Mouse (Mus musculus): ENCODE measurements at regions not wholly inside any gene's neighbourhood (a gene's known extent, or its start where the extent isn't known, plus 50 kb on each side); places are given as distances from the start of the nearest gene placed in this dataset.

DNA sequence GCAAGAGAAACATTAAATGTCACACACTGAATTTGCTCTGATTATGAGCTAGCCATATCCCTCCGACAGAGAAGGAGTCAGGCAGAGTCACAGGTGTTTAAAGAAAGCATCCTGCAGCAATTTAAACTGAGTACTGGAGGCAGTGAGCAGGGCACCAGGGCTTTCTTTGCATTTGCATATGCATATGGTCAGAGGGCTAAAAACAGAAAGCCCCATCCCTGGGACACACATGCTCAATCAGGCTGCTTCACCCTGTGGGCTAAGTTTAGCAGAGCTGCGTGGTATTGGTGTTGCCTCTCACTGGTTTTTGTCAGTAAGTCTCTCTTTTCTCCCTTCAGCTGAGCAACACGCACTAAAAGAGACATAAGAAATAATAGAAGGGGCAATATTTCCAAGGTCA is 289.9 kb upstream of the Rps6ka3 start:
- H3K9me3 ChIP-seq (replicated peaks; ENCODE audit: control insufficient read depth, low read length), result no peaks in the 10 kb centered on the region
- 51% methylated on average over 3 of the region's 3 CpGs for WGBS

DNA sequence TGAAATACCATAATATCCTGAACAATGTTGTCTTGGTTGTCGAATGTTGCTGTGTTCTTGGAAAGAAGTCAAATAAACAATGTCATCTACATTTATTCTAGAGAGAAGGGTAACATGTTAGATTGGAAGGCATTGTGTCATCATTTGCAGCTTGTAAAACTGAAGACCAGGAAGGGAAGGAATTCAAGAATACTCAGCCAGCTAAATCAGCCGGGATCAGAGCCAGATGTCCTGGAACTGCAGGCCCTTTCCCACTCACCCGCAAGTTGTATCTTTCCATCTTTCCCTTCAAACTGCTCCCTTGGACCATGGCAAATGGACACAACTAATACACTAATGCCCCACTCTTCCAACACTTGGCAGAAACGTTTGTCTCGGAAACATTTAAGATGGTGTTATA is 288.7 kb upstream of the Rps6ka3 start:
- DNase-seq (ENCODE audit: low spot score) (no peak), ATAC-seq (no peak)
- no peak overlapping the region for H3K9ac ChIP-seq (ENCODE audit: low read length)
- H3K27ac ChIP-seq (ENCODE audit: low read depth, low read length), result no peak overlapping the region
- H3K4me1 ChIP-seq (ENCODE audit: control insufficient read depth, insufficient read depth, low read length), result no peaks in the 10 kb centered on the region
- H3K9me3 ChIP-seq (replicated peaks; ENCODE audit: control insufficient read depth, low read length), result no peaks in the 10 kb centered on the region
- H3K4me2 ChIP-seq (ENCODE audit: low read length), result peak overlapping the region; percentile 41
- no peak overlapping the region for H3K4me3 ChIP-seq (ENCODE audit: low read depth, low read length)
- no peaks in the 10 kb centered on the region for H3K27me3 ChIP-seq (replicated peaks; ENCODE audit: control insufficient read depth, insufficient read depth, low read length)
- WGBS, result 56% methylated on average over 5 of the region's 5 CpGs
- H3K36me3 ChIP-seq (ENCODE audit: control insufficient read depth, insufficient read depth, low read length), result no peaks in the 10 kb centered on the region

More for the DNA sequence above, 289.9 kb upstream of the Rps6ka3 start:
- DNase-seq (ENCODE audit: low spot score), result no peak
- Histone ChIP-seq H3K9ac (ENCODE audit: low read length) (no peak overlapping the region), H3K4me3 (ENCODE audit: low read depth, low read length) (no peak overlapping the region), H3K4me2 (ENCODE audit: low read length) (no peak overlapping the region), H3K36me3 (ENCODE audit: control insufficient read depth, insufficient read depth, low read length) (no peaks in the 10 kb centered on the region), H3K27ac (ENCODE audit: low read depth, low read length) (no peak overlapping the region), H3K27me3 (replicated peaks; ENCODE audit: control insufficient read depth, insufficient read depth, low read length) (no peaks in the 10 kb centered on the region), H3K4me1 (ENCODE audit: control insufficient read depth, insufficient read depth, low read length) (no peaks in the 10 kb centered on the region)
- ATAC-seq, result no peak

- no peaks in the 10 kb centered on the region for H3K27me3 ChIP-seq (replicated peaks; ENCODE audit: control insufficient read depth, insufficient read depth, low read length)
- 0 out of 2 replicates have a peak overlapping the region, but pooled peaks have one; percentile 26 for H3K9ac ChIP-seq (ENCODE audit: low read length)
- no peaks in the 10 kb centered on the region for H3K36me3 ChIP-seq (ENCODE audit: control insufficient read depth, insufficient read depth, low read length)
- WGBS, result 28% methylated on average over 14 of the region's 14 CpGs
- H3K4me2 ChIP-seq (ENCODE audit: low read length), result peak overlapping the region; percentile 41
- DNase-seq (ENCODE audit: low spot score) (peak; percentile 83), ATAC-seq (peak; percentile 40; the same call in 1 of the 2 replicates)
- H3K4me1 ChIP-seq (ENCODE audit: control insufficient read depth, insufficient read depth, low read length), result no peaks in the 10 kb centered on the region
- H3K27ac ChIP-seq (ENCODE audit: low read depth, low read length), result no peak overlapping the region
- H3K9me3 ChIP-seq (replicated peaks; ENCODE audit: control insufficient read depth, low read length), result no peaks in the 10 kb centered on the region
- H3K4me3 ChIP-seq (ENCODE audit: low read depth, low read length), result no peak overlapping the region
Observed at GRCm38 (mm10) chrX:158921838-158922450, 288.2 kb upstream of the Rps6ka3 start.

GRCm38 (mm10) chrX:158923081-158923561 is 287.0 kb upstream of the Rps6ka3 start:
- ATAC-seq, result peak; percentile 59
- Histone ChIP-seq H3K4me2 (ENCODE audit: low read length) (peak overlapping the region; percentile 47), H3K4me1 (ENCODE audit: control insufficient read depth, insufficient read depth, low read length) (no peaks in the 10 kb centered on the region), H3K36me3 (ENCODE audit: control insufficient read depth, insufficient read depth, low read length) (no peaks in the 10 kb centered on the region), H3K9me3 (replicated peaks; ENCODE audit: control insufficient read depth, low read length) (no peaks in the 10 kb centered on the region), H3K4me3 (ENCODE audit: low read depth, low read length) (peak overlapping the region; percentile 21), H3K27me3 (replicated peaks; ENCODE audit: control insufficient read depth, insufficient read depth, low read length) (no peaks in the 10 kb centered on the region), H3K9ac (ENCODE audit: low read length) (no peak overlapping the region; the same call in 1 of the 2 replicates), H3K27ac (ENCODE audit: low read depth, low read length) (no peak overlapping the region)
- DNase-seq (ENCODE audit: low spot score), result peak; percentile 49
- 30% methylated on average over 14 of the region's 14 CpGs for WGBS

- Histone ChIP-seq H3K27ac (ENCODE audit: low read depth, low read length) (peak overlapping the region; percentile 52; the same call in 1 of the 2 replicates), H3K36me3 (ENCODE audit: control insufficient read depth, insufficient read depth, low read length) (no peaks in the 10 kb centered on the region), H3K4me3 (ENCODE audit: low read depth, low read length) (peak overlapping the region; percentile 21), H3K4me2 (ENCODE audit: low read length) (peak overlapping the region; percentile 47), H3K9ac (ENCODE audit: low read length) (peak overlapping the region; percentile 47), H3K27me3 (replicated peaks; ENCODE audit: control insufficient read depth, insufficient read depth, low read length) (no peaks in the 10 kb centered on the region), H3K4me1 (ENCODE audit: control insufficient read depth, insufficient read depth, low read length) (no peaks in the 10 kb centered on the region), H3K9me3 (replicated peaks; ENCODE audit: control insufficient read depth, low read length) (no peaks in the 10 kb centered on the region)
- WGBS, result 33% methylated on average over 17 of the region's 17 CpGs
- DNase-seq (ENCODE audit: low spot score), result peak; percentile 40
- peak; percentile 19; the same call in 1 of the 2 replicates for ATAC-seq
Observed at GRCm38 (mm10) chrX:158923657-158924489, 286.2 kb upstream of the Rps6ka3 start.

- 27% methylated on average over 6 of the region's 6 CpGs for WGBS
- ATAC-seq, result peak; percentile 60
- no peaks in the 10 kb centered on the region for H3K36me3 ChIP-seq (ENCODE audit: control insufficient read depth, insufficient read depth, low read length)
- peak; percentile 76 for DNase-seq (ENCODE audit: low spot score)
- H3K9ac ChIP-seq (ENCODE audit: low read length), result peak overlapping the region; percentile 47
- no peaks in the 10 kb centered on the region for H3K9me3 ChIP-seq (replicated peaks; ENCODE audit: control insufficient read depth, low read length)
- H3K4me2 ChIP-seq (ENCODE audit: low read length), result peak overlapping the region; percentile 47
- H3K4me3 ChIP-seq (ENCODE audit: low read depth, low read length), result peak overlapping the region; percentile 21
- H3K27ac ChIP-seq (ENCODE audit: low read depth, low read length), result peak overlapping the region; percentile 52; the same call in 1 of the 2 replicates
- H3K27me3 ChIP-seq (replicated peaks; ENCODE audit: control insufficient read depth, insufficient read depth, low read length), result no peaks in the 10 kb centered on the region
- no peaks in the 10 kb centered on the region for H3K4me1 ChIP-seq (ENCODE audit: control insufficient read depth, insufficient read depth, low read length)
Observed at GRCm38 (mm10) chrX:158924490-158925398, 285.4 kb upstream of the Rps6ka3 start.

DNA sequence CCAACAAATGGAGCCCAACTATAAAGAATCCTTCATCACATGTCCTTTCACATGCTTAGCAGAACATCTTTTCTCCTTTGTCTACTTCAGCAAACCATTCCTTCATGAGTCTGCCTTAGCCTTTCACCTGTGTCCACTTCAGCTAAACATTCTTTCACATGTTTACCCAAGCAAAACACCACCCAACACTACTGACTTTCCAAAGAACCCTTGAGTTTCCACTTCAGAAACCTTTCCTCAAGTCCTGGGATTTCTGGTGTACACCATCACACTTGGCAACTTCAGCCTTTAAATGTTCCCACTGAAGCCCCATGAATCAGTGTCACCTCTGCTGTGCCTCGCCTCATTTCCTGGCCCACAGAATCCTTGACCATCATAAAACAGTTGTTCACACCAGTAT is 278.2 kb upstream of the Rps6ka3 start:
- Histone ChIP-seq H3K9me3 (replicated peaks; ENCODE audit: control insufficient read depth, low read length) (no peaks in the 10 kb centered on the region), H3K27ac (ENCODE audit: low read depth, low read length) (no peak overlapping the region), H3K4me1 (ENCODE audit: control insufficient read depth, insufficient read depth, low read length) (no peaks in the 10 kb centered on the region), H3K4me3 (ENCODE audit: low read depth, low read length) (no peak overlapping the region), H3K9ac (ENCODE audit: low read length) (no peak overlapping the region), H3K36me3 (ENCODE audit: control insufficient read depth, insufficient read depth, low read length) (no peaks in the 10 kb centered on the region), H3K27me3 (replicated peaks; ENCODE audit: control insufficient read depth, insufficient read depth, low read length) (no peaks in the 10 kb centered on the region), H3K4me2 (ENCODE audit: low read length) (no peak overlapping the region)
- 68% methylated on average over 1 of the region's 1 CpGs for WGBS
- DNase-seq (ENCODE audit: low spot score), result no peak
- no peak for ATAC-seq

- WGBS, result 50% methylated on average over 4 of the region's 4 CpGs
- no peak overlapping the region for H3K27ac ChIP-seq (ENCODE audit: low read depth, low read length)
- DNase-seq (ENCODE audit: low spot score) (peak; percentile 9), ATAC-seq (no peak)
- no peaks in the 10 kb centered on the region for H3K27me3 ChIP-seq (replicated peaks; ENCODE audit: control insufficient read depth, insufficient read depth, low read length)
- no peaks in the 10 kb centered on the region for H3K4me1 ChIP-seq (ENCODE audit: control insufficient read depth, insufficient read depth, low read length)
- H3K4me2 ChIP-seq (ENCODE audit: low read length), result no peak overlapping the region
- H3K9me3 ChIP-seq (replicated peaks; ENCODE audit: control insufficient read depth, low read length), result no peaks in the 10 kb centered on the region
- no peaks in the 10 kb centered on the region for H3K36me3 ChIP-seq (ENCODE audit: control insufficient read depth, insufficient read depth, low read length)
- H3K4me3 ChIP-seq (ENCODE audit: low read depth, low read length), result no peak overlapping the region
- no peak overlapping the region for H3K9ac ChIP-seq (ENCODE audit: low read length)
Observed at GRCm38 (mm10) chrX:158947191-158947590, 262.9 kb upstream of the Rps6ka3 start.

Data from forebrain, embryonic 14.5 days (tissue).